17 mouse cellular contexts compared by ENCODE assay signal in genomic region chr11:66359811-66360210, GRCm38 (mm10).
"Had no signal": no experiment of that assay in that cellular context is flagged by ENCODE, and none has a peak within 500 bp of the region (broad histone marks: within the 10 kb centered on the region; RNA-seq: fewer than 3 reads in every experiment).

No protein-coding gene starts in this region.

- DNase-seq: kidney, adult 9 months; kidney, postnatal 14 days; kidney, postnatal 4 days; layer of hippocampus, postnatal 36 days; left cerebral cortex, postnatal 4 days; liver, postnatal 0 days; lung, embryonic 14.5 days; thymus, adult 18-20 months; thymus, postnatal 14 days; thymus, postnatal 4 days had no signal

- H3K36me3 ChIP-seq: limb, embryonic 12.5 days; limb, embryonic 15.5 days; midbrain, embryonic 12.5 days; midbrain, embryonic 15.5 days; neural tube, embryonic 12.5 days; neural tube, embryonic 15.5 days had no signal

- H3K27me3 ChIP-seq: limb, embryonic 12.5 days; limb, embryonic 15.5 days; midbrain, embryonic 12.5 days; midbrain, embryonic 15.5 days; neural tube, embryonic 12.5 days; neural tube, embryonic 15.5 days had no signal

- H3K4me3 ChIP-seq: left cerebral cortex, adult 2 months; limb, embryonic 12.5 days; limb, embryonic 15.5 days; midbrain, embryonic 12.5 days; midbrain, embryonic 15.5 days; neural tube, embryonic 12.5 days; neural tube, embryonic 15.5 days had no signal
